Mouse (Mus musculus) yolk sac, embryonic 10.5 days (tissue): ENCODE results near the gene Csnk1g2.

Experiments used
- DNase-seq: peaks from one replicate; pipeline ENCODE4 v3.0.0-alpha.2; 2017; ENCODE audit warnings: low spot score

Csnk1g2 gene

DNA sequence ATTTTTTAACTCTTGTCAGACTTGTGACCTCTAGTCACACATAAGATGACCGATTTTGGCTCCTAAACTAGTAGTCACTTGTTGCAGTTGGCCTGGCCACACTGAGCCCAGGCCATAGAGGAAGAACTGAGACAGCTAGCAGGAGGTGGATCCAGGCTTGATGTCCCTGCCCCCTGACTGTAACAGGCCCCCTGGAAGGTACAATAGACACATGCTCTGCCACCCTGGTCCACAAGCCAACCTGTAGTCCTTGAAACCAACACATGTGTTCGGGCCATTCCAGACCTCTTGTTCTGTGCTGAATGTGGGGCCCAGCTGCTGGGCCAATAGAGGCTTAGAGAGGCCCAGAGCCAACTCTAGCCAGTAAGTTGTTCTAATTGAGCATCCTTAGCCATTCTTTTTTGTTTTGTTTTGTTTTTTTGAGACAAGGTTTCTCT is 57.6 kb downstream of the Csnk1g2 start:
- no peak for DNase-seq

DNA sequence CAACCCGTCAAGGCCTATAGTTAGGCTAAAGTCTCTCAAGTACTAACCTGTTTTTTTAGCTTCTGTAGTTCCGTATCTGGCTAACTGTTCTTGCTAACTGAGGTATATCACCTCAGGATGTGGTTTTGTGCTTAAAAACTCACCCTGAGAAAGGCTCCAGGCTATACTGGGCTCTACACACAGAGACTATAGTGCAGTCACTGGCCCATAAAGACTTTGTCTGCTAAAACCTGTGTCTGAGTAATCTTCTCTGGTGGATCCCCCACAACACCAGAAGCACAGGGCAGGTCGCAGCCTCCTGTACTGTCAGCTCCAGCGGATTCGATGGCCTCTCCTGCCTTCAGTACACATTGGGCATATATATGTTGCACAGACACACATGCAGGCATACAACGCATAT is 59.4 kb downstream of the Csnk1g2 start:
- DNase-seq = no peak

DNA sequence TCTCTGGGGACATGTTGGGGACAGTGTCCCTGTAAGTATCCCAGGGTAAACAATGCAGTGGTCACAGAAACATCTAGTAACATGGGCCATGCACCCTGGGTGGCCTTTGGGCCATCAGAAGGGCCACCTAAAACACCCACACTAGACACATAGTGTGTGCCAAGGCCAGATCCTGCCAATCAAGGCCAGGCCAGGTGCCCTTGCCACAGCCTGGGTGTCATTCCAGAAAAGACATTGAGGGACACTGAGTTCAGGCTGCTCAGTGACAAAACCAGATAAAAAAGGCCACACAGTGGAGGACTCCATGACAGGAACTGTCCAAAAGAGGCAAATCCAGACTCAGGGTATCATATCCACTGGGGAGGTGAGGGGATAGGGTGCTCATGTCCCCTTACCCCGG is 61.0 kb downstream of the Csnk1g2 start:
- DNase-seq = no peak

GRCm38 (mm10) chr10:80684214-80684613 is 61.6 kb downstream of the Csnk1g2 start:
- DNase-seq = no peak

DNA sequence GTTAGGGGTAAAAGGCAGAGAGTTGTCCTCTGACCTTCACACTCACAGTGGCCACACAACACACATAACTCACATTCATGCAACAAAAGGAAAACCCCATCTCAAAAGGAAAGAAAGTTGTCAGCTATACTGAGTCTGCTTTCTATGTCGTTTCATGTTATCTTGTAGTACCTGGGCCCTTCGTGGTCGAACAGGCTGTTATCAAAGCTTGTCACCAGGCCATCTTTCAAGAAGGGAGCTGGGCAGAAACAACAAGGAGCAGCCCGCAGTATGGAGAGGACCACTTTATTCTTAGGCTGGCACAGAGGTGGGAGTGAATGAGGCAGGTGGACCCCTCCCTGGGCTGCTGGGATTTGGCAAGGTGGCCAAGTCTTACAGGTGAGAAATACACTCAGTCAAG is 62.3 kb downstream of the Csnk1g2 start:
- DNase-seq = no peak

DNA sequence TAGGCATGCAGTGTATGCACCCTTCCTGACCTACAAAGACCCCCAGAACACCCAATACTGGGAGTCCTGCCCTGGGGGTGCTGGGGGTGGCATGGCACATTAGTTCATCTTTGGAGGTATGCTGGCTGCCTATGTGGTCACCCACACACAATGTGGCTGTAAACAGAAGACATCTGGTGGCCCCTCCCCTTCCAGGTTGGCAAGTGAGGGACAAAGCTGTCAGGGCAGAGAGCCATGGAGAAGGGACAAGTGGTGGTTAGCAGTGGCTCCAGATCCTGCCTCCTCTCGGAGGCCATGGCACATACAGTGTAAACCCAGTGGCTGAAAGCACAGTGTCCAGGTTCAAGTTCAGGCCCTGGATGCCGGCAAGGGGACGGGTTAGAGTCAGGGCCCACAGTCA is 64.0 kb downstream of the Csnk1g2 start:
- no peak for DNase-seq

- DNase-seq = no peak
These were observed 65.2 kb downstream of the Csnk1g2 start for GRCm38 (mm10) chr10:80687850-80688249.
